Mouse (Mus musculus): Measurements from ENCODE around the gene Patl2.

GRCm38 (mm10) chr2:122191849-122192248 lies 5.9 kb upstream of the Patl2 start:
- TF ChIP-seq CTCF (conservative IDR thresholded peaks at IDR 0.05; ENCODE audit: low read length) = no peak
- no peak for TF ChIP-seq NANOG (IDR thresholded peaks at IDR 0.05; ENCODE audit: borderline replicate concordance, low read length)
- no peak for TF ChIP-seq POU5F1 (IDR thresholded peaks at IDR 0.05; ENCODE audit: borderline replicate concordance, low read length)
